13 mouse cellular contexts compared by ENCODE assay signal in the genomic region with DNA sequence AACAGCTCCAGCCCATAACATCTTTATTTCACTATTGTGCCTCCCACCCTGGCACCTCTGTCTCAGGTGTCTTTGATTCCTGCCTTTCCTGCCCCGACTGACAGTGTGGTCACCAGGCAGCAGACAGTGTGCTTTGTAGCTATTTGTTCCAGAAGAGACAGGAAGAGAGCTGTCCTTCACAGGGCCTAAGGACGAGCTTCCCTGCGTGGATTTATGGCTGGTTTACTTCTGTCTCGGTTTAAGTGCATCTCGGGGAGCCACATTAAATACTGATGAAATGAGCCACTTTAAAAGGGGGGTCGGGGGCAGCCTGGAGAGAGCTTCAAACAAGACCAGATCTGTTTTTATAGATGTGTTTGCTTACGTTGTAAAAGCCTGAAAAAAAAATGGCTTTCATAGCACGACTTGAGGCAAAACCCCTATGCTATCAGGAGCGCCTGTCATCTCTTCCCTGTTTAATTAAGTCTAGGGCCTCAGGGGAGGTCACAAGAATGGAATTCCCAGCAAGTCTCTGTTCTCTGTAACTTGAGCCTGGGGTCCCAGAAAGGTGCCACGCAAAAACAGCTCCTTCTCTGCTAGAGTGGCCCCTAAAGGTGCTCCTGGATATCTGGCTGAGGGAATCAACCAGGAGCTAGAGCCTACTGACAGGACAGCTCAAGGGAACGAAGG.
DNase-seq lines count a peak whose midpoint lies in the region; ATAC-seq and TF ChIP-seq lines count a peak whose summit lies in the region.
"Had no signal": no experiment of that assay in that cellular context is flagged by ENCODE, and none has a peak within 500 bp of the region (broad histone marks: within the 10 kb centered on the region; RNA-seq: fewer than 3 reads in every experiment).

No protein-coding gene starts in this region.

- H3K9ac ChIP-seq in embryonic facial prominence, embryonic 11.5 days (replicated peaks; ENCODE audit: low read length): no peak overlapping the region
- no peak overlapping the region for H3K9ac ChIP-seq in lung, embryonic 14.5 days
- H3K9ac ChIP-seq in embryonic facial prominence, embryonic 13.5 days: no peak overlapping the region
- no peak overlapping the region for H3K9ac ChIP-seq in limb, embryonic 13.5 days

- H3K4me2 ChIP-seq in embryonic facial prominence, embryonic 11.5 days (ENCODE audit: low read depth, low read length): no peak overlapping the region
- no peak overlapping the region for H3K4me2 ChIP-seq in lung, embryonic 14.5 days
- H3K4me2 ChIP-seq in embryonic facial prominence, embryonic 13.5 days: no peak overlapping the region
- H3K4me2 ChIP-seq in limb, embryonic 13.5 days (replicated peaks): no peak overlapping the region

- no peak for ATAC-seq in embryonic facial prominence, embryonic 11.5 days (replicated peaks; ENCODE audit: insufficient number of reproducible peaks, low FRiP score, low TSS enrichment, low read depth)
- ATAC-seq in lung, embryonic 14.5 days (ENCODE audit: insufficient read depth): no peak
- ATAC-seq in embryonic facial prominence, embryonic 13.5 days (ENCODE audit: insufficient number of reproducible peaks, insufficient read depth, low FRiP score, low TSS enrichment, low read depth): no peak
- no peak for ATAC-seq in limb, embryonic 13.5 days (ENCODE audit: low FRiP score, low read depth)
- ATAC-seq: lung, postnatal 0 days had no signal

- H3K27me3 ChIP-seq in embryonic facial prominence, embryonic 11.5 days (ENCODE audit: control insufficient read depth, insufficient read depth, low read length): no peaks in the 10 kb centered on the region
- H3K27me3 ChIP-seq in embryonic facial prominence, embryonic 10.5 days (replicated peaks; ENCODE audit: low read depth, poor library complexity, severe bottlenecking): 0 out of 2 replicates have a peak, but pooled peaks cover 4% of the 10 kb centered on the region
- no peaks in the 10 kb centered on the region for H3K27me3 ChIP-seq in lung, embryonic 14.5 days (ENCODE audit: insufficient read depth, low read length)
- no peaks in the 10 kb centered on the region for H3K27me3 ChIP-seq in embryonic facial prominence, embryonic 13.5 days
- H3K27me3 ChIP-seq in limb, embryonic 13.5 days: no peaks in the 10 kb centered on the region; the same call in 1 of the 2 replicates

- no peak for TF ChIP-seq CTCF in lung, embryonic 14.5 days (IDR thresholded peaks at IDR 0.05; ENCODE audit: low read depth)

- WGBS in embryonic facial prominence, embryonic 11.5 days: 14% methylated on average over 11 of the region's 11 CpGs
- WGBS in embryonic facial prominence, embryonic 10.5 days: 19% methylated on average over 11 of the region's 11 CpGs
- WGBS in lung, embryonic 14.5 days: 11% methylated on average over 11 of the region's 11 CpGs
- WGBS in embryonic facial prominence, embryonic 13.5 days: 11% methylated on average over 11 of the region's 11 CpGs
- 5% methylated on average over 11 of the region's 11 CpGs for WGBS in limb, embryonic 13.5 days

- H3K9me3 ChIP-seq in embryonic facial prominence, embryonic 11.5 days (replicated peaks; ENCODE audit: control insufficient read depth, low read length): no peaks in the 10 kb centered on the region
- H3K9me3 ChIP-seq in embryonic facial prominence, embryonic 10.5 days: no peaks in the 10 kb centered on the region
- H3K9me3 ChIP-seq in lung, embryonic 14.5 days (ENCODE audit: low read depth, low read length): no peaks in the 10 kb centered on the region
- H3K9me3 ChIP-seq in embryonic facial prominence, embryonic 13.5 days: no peaks in the 10 kb centered on the region
- no peaks in the 10 kb centered on the region for H3K9me3 ChIP-seq in limb, embryonic 13.5 days

- H3K27ac ChIP-seq in embryonic facial prominence, embryonic 11.5 days (replicated peaks; ENCODE audit: low read depth, low read length): no peak overlapping the region
- no peak overlapping the region for H3K27ac ChIP-seq in embryonic facial prominence, embryonic 10.5 days (replicated peaks)
- H3K27ac ChIP-seq in lung, embryonic 14.5 days (ENCODE audit: low read depth): no peak overlapping the region
- H3K27ac ChIP-seq in embryonic facial prominence, embryonic 13.5 days: peak overlapping the region; percentile 49; the same call in 1 of the 2 replicates
- H3K27ac ChIP-seq in limb, embryonic 13.5 days: peak overlapping the region; percentile 39; the same call in 1 of the 2 replicates

- H3K4me1 ChIP-seq in embryonic facial prominence, embryonic 11.5 days (ENCODE audit: control insufficient read depth, insufficient read depth, low read length): no peaks in the 10 kb centered on the region
- H3K4me1 ChIP-seq in embryonic facial prominence, embryonic 10.5 days: peaks cover 24% of the 10 kb centered on the region
- H3K4me1 ChIP-seq in lung, embryonic 14.5 days (ENCODE audit: insufficient read depth): no peaks in the 10 kb centered on the region
- H3K4me1 ChIP-seq in embryonic facial prominence, embryonic 13.5 days: peaks cover 28% of the 10 kb centered on the region
- H3K4me1 ChIP-seq in limb, embryonic 13.5 days: peaks cover 64% of the 10 kb centered on the region

- DNase-seq in embryonic facial prominence, embryonic 11.5 days (ENCODE audit: low spot score): peak; percentile 46
- DNase-seq in embryonic facial prominence, embryonic 10.5 days (ENCODE audit: low spot score): no peak
- DNase-seq in lung, embryonic 14.5 days: peak; percentile 3
- DNase-seq in lung, postnatal 25 days (ENCODE audit: low spot score): no peak
- DNase-seq in frontal cortex, adult 2 months (ENCODE audit: extremely low spot score in 1 of 2, low spot score in 1 of 2): no peak
- DNase-seq in adrenal gland, adult 18-20 months (ENCODE audit: low spot score in 2 of 2): no peak
- DNase-seq: cerebellum, adult 9-11 months; gastrocnemius, postnatal 14 days; heart, postnatal 14 days; thymus, postnatal 14 days had no signal

- no peak overlapping the region for H3K4me3 ChIP-seq in embryonic facial prominence, embryonic 11.5 days (ENCODE audit: low read depth, low read length)
- H3K4me3 ChIP-seq in embryonic facial prominence, embryonic 10.5 days: no peak overlapping the region
- H3K4me3 ChIP-seq in lung, embryonic 14.5 days (ENCODE audit: low read depth, low read length): no peak overlapping the region
- no peak overlapping the region for H3K4me3 ChIP-seq in embryonic facial prominence, embryonic 13.5 days
- no peak overlapping the region for H3K4me3 ChIP-seq in limb, embryonic 13.5 days

- no peaks in the 10 kb centered on the region for H3K36me3 ChIP-seq in embryonic facial prominence, embryonic 11.5 days (replicated peaks; ENCODE audit: control insufficient read depth, insufficient read depth, low read depth, low read length)
- H3K36me3 ChIP-seq in embryonic facial prominence, embryonic 10.5 days (replicated peaks): no peaks in the 10 kb centered on the region
- H3K36me3 ChIP-seq in lung, embryonic 14.5 days (ENCODE audit: insufficient read depth): no peaks in the 10 kb centered on the region
- H3K36me3 ChIP-seq in embryonic facial prominence, embryonic 13.5 days: no peaks in the 10 kb centered on the region
- H3K36me3 ChIP-seq in limb, embryonic 13.5 days: no peaks in the 10 kb centered on the region

Comparison
In these comparisons a context has a peak if more than half of its experiments do, and no peak if none do; other contexts are left out.
1. DNase-seq: peak in embryonic facial prominence, embryonic 11.5 days (single experiment) and lung, embryonic 14.5 days (single experiment); none in embryonic facial prominence, embryonic 10.5 days (single experiment), lung, postnatal 25 days (single experiment), frontal cortex, adult 2 months (0 of 2) and adrenal gland, adult 18-20 months (0 of 2).
2. H3K27ac ChIP-seq: peak in embryonic facial prominence, embryonic 13.5 days (single experiment) and limb, embryonic 13.5 days (single experiment); none in embryonic facial prominence, embryonic 11.5 days (single experiment), embryonic facial prominence, embryonic 10.5 days (single experiment) and lung, embryonic 14.5 days (single experiment).